Mouse (Mus musculus): ENCODE data around the gene Map10. TPM values are rescaled to one million over a fixed set of nuclear protein-coding genes. Genes with fewer than 3 reads are reported as not detected.

Map10 gene
- polyA plus RNA-seq, 1 experiment from 2014 or later: 4.9 TPM

DNA sequence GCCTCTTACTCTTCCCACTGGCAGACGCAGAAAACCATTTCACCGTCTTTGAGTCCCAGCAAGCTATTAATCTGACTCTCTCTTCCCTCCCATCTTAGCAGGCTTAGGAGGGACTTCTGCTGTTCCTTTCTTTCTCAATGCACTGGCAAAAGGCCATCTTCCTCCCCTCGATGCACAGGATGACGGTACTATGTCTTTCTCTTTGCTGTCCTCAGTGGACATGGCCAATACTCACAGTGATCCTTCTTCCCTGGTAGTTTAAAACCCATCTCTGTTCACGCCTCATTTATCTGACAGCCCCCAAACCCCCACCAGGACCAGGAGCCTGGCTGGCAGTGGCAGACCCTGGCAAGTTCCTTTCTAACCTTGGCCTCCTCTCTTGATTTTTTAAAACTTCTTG lies 22.8 kb downstream of the Map10 start:
- H3K27me3 ChIP-seq (replicated peaks): no peaks in the 10 kb centered on the region
- no peak for ATAC-seq (ENCODE audit: extremely low read depth, insufficient number of reproducible peaks, low FRiP score, low TSS enrichment)
- peaks cover 8% of the 10 kb centered on the region for H3K4me1 ChIP-seq
- no peak overlapping the region for H3K9ac ChIP-seq
- 40% methylated on average over 5 of the region's 5 CpGs for WGBS
- H3K4me2 ChIP-seq: no peak overlapping the region
- no peak overlapping the region for H3K4me3 ChIP-seq
- no peaks in the 10 kb centered on the region for H3K9me3 ChIP-seq
- no peak overlapping the region for H3K27ac ChIP-seq (replicated peaks)
- H3K36me3 ChIP-seq: no peaks in the 10 kb centered on the region

DNA sequence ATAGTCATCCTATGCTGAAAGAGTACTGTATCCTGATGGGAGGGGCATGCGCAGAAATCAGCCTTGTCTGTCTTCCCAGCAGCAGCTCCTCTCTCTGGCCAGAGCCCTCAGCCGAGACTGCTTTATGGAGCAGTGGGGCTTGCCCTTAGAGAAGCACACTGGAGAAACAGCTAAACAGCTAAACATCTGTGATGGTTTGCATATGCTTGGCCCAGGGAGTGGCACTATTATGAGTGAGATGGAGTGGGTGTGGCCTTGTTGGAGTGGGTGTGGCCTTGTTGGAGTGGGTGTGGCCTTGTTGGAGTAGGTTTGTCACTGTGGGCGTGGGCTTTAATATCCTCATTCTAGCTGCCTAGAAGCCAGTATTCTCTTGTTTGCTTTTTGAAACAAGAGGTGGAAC lies 23.6 kb downstream of the Map10 start:
- H3K9me3 ChIP-seq: peaks cover 5% of the 10 kb centered on the region
- no peak overlapping the region for H3K4me2 ChIP-seq
- peaks cover 8% of the 10 kb centered on the region for H3K4me1 ChIP-seq
- 75% methylated on average over 3 of the region's 3 CpGs for WGBS
- ATAC-seq (ENCODE audit: extremely low read depth, insufficient number of reproducible peaks, low FRiP score, low TSS enrichment): no peak
- H3K36me3 ChIP-seq: no peaks in the 10 kb centered on the region
- H3K9ac ChIP-seq: no peak overlapping the region
- H3K4me3 ChIP-seq: no peak overlapping the region
- no peaks in the 10 kb centered on the region for H3K27me3 ChIP-seq (replicated peaks)
- no peak overlapping the region for H3K27ac ChIP-seq (replicated peaks)

DNA sequence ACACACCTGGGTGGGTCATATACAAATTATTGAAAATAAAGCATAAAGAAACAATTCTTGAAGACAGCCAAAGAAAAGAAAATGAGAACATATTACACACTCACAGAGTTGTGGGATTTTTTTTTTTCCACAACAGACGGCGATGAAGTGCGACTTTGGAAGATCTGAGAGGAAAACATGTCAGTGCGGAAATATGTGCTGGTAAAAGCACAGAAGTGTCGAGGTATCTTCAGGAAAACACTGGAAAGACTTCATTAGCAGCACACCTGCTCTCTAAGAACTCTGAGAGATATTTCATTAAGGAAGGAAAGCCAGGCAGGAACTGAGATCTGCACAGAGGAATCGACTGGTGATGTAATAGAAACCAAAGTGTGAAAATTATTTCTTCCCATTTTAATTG lies 26.3 kb downstream of the Map10 start:
- no peak for ATAC-seq (ENCODE audit: extremely low read depth, insufficient number of reproducible peaks, low FRiP score, low TSS enrichment)

DNA sequence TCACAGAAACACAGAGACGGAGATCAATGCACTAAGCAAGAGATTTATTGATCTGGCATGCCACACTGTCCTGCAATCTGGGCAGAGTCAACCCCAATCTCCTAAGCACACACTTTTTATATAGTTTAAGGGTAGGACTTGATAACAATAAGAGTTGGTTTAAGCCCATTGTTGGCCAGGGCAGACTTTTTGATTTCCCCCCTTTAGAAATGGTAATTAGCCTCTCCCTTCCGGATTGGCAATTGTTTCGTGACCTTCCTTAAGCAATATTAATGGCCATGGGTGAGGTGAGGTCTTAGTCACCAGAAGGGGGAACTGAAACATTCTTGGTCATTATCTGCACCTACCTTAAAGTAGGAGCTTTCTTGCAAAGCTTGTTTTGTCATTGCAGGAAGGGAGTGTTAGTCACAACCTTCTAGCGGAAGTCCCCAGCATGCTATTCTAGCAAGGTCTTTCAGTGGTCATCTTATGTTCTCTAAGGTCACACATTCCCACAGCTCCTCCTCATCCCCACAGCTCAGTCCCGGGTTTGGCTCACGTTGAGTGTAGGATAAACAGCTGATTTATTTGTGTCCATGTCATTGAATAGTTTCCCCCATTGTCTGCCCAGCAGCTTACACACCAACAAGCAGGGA lies 29.9 kb downstream of the Map10 start:
- H3K4me2 ChIP-seq: no peak overlapping the region
- no peak overlapping the region for H3K27ac ChIP-seq (replicated peaks)
- no peak overlapping the region for H3K4me3 ChIP-seq
- H3K9ac ChIP-seq: no peak overlapping the region
- H3K9me3 ChIP-seq: peaks cover 13% of the 10 kb centered on the region
- no peaks in the 10 kb centered on the region for H3K27me3 ChIP-seq (replicated peaks)
- 75% methylated on average over 6 of the region's 6 CpGs for WGBS
- no peaks in the 10 kb centered on the region for H3K36me3 ChIP-seq
- ATAC-seq (ENCODE audit: extremely low read depth, insufficient number of reproducible peaks, low FRiP score, low TSS enrichment): no peak
- H3K4me1 ChIP-seq: no peaks in the 10 kb centered on the region

More for the DNA sequence above, 26.3 kb downstream of the Map10 start:
- Histone ChIP-seq H3K4me2 (no peak overlapping the region), H3K27ac (replicated peaks) (no peak overlapping the region), H3K9me3 (peaks cover 13% of the 10 kb centered on the region), H3K27me3 (replicated peaks) (no peaks in the 10 kb centered on the region), H3K4me1 (peaks cover 3% of the 10 kb centered on the region; the same call in 1 of the 2 replicates), H3K36me3 (no peaks in the 10 kb centered on the region), H3K9ac (no peak overlapping the region), H3K4me3 (no peak overlapping the region)
- WGBS: 80% methylated on average over 6 of the region's 6 CpGs

DNA sequence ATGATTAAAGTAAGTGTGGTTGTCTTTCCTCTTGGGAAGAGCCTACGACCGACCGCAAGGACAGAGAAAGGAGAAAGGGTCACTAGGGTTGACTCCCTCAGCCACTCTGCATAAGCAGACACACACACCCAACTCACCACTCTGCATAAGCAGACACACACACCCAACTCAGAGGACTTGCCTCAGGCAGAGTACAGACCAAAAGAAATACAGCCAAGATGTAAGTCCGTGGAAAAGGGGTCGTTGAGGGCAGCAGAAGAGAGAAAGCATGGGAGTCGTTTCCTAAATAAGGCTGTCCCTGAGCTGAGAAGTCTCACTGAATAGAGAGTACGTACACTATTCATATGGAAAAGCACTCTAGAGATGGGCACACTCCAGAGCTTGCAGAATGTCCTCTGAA lies 30.8 kb downstream of the Map10 start:
- Histone ChIP-seq H3K9ac (no peak overlapping the region), H3K4me3 (no peak overlapping the region), H3K27me3 (replicated peaks) (no peaks in the 10 kb centered on the region), H3K9me3 (peaks cover 13% of the 10 kb centered on the region), H3K4me1 (no peaks in the 10 kb centered on the region), H3K4me2 (no peak overlapping the region), H3K36me3 (no peaks in the 10 kb centered on the region), H3K27ac (replicated peaks) (no peak overlapping the region)
- WGBS: 69% methylated on average over 7 of the region's 7 CpGs
- ATAC-seq (ENCODE audit: extremely low read depth, insufficient number of reproducible peaks, low FRiP score, low TSS enrichment): no peak

DNA sequence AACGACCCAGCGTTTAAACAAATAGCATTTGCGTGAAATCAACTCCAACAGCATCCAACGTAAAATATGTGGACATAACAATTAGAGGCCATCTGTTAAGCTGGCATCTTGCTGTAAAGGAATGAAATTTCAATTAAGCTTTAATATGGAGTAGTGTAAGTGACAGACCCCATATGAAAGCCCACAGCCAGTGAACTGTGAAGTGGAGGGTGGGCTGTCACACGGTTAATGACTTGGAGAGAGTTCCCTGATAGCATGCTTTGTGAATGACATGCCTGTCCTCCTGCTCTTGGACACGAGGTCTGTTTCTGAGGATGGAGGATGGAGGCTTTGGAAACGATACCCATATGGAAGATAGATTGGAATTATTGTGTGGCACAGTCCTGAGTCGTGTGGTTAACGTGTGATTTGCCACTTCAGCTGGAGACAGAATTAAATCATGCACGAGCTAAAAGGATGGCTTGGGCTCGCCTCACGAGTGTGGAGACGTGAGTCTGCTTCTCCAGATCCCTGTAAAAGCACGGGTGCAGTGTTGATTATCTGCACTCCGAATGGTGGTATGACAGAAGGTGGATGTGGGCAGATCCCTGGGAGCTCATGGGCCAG lies 33.4 kb downstream of the Map10 start:
- no peak overlapping the region for H3K9ac ChIP-seq
- 72% methylated on average over 15 of the region's 15 CpGs for WGBS

DNA sequence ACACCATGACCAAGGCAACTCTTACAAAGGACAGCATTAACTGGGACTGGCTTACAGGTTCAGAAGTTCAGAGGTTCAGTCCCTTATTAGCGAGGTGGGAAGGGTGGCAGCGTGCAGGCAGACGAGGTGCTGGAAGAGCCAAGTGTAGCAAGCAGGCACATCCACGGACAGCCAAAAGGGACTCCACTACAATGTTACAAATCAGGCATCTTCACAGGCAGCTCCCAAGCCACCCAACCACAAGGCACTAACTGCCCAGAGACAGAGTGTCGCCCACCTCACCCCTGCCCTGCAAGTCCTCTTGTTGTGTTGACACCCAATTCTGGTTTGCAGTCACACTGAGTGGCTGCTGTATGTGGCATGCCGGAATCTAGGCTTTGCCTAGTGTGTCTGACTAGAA lies 34.8 kb downstream of the Map10 start:
- no peaks in the 10 kb centered on the region for H3K27me3 ChIP-seq (replicated peaks)
- no peak overlapping the region for H3K27ac ChIP-seq (replicated peaks)
- no peak overlapping the region for H3K4me3 ChIP-seq
- H3K36me3 ChIP-seq: no peaks in the 10 kb centered on the region
- no peaks in the 10 kb centered on the region for H3K4me1 ChIP-seq
- no peak overlapping the region for H3K9ac ChIP-seq
- no peak overlapping the region for H3K4me2 ChIP-seq
- no peaks in the 10 kb centered on the region for H3K9me3 ChIP-seq
- no peak for ATAC-seq (ENCODE audit: extremely low read depth, insufficient number of reproducible peaks, low FRiP score, low TSS enrichment)
- 79% methylated on average over 6 of the region's 6 CpGs for WGBS

More for the DNA sequence above, 33.4 kb downstream of the Map10 start:
- Histone ChIP-seq H3K36me3 (no peaks in the 10 kb centered on the region), H3K4me1 (no peaks in the 10 kb centered on the region), H3K4me2 (no peak overlapping the region), H3K27me3 (replicated peaks) (no peaks in the 10 kb centered on the region), H3K9me3 (peaks cover 10% of the 10 kb centered on the region), H3K4me3 (no peak overlapping the region), H3K27ac (replicated peaks) (no peak overlapping the region)
- no peak for ATAC-seq (ENCODE audit: extremely low read depth, insufficient number of reproducible peaks, low FRiP score, low TSS enrichment)

DNA sequence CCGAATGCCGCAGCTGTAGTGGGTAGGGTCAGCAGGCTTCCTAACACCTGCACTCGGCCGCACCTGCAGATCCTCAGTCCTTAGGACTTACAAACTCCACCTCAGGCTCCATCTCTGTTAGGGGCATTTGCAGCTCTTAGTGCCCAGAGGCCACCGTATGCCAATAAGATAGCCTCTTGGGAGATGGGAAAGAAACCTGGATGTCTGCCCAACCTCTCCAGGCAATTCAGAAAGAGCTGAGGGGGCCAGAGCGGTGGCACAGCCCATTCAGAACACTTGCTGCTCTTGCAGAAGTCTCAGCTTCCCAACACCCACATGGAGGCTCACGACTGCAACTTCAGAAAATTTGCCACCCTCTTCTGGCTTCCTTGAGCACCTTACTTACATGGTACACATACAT lies 36.2 kb downstream of the Map10 start:
- Histone ChIP-seq H3K9me3 (no peaks in the 10 kb centered on the region), H3K4me2 (no peak overlapping the region), H3K4me3 (no peak overlapping the region), H3K9ac (no peak overlapping the region), H3K4me1 (no peaks in the 10 kb centered on the region), H3K27ac (replicated peaks) (no peak overlapping the region), H3K27me3 (replicated peaks) (no peaks in the 10 kb centered on the region), H3K36me3 (no peaks in the 10 kb centered on the region)
- 79% methylated on average over 7 of the region's 7 CpGs for WGBS
- no peak for ATAC-seq (ENCODE audit: extremely low read depth, insufficient number of reproducible peaks, low FRiP score, low TSS enrichment)

DNA sequence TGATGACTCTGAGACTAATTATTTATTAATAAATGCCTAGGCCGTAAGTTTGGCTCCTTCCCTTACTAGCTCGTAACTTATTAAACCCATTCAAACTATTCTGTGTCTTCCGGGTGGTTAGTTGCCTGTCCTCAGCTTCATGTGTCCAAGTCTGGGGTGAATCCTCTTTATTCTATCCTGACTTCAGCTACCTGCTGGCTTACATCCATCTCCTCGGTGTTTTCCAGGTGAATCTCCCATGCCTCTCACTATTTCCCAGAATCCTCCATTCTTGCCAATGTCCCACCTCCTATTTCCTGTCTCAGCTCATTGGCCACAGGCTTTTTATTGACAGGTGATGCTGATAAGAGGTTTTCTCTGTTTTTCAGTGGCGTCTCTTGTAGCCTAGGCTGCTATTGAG lies 39.6 kb downstream of the Map10 start:
- 83% methylated on average over 5 of the region's 5 CpGs for WGBS

DNA sequence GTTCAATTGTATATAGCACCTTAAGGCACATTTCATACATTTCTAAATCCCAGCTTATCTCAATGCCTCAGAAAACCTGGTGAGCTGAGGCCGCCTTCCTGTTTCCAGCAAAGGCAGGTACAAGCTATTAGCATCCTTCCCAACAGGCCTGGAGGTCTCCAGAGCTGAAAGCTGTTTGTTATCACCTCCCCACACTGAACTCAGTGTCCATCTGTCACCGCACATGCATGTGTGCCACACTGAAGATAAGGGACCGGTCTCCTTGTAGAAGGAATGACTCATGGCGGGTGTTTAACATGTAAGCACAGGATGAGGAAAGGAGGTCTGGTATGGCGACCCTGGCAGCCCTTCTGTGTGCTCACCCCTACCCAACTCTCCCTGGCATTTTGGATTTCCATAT lies 41.9 kb downstream of the Map10 start:
- no peaks in the 10 kb centered on the region for H3K9me3 ChIP-seq
- H3K4me2 ChIP-seq: no peak overlapping the region
- H3K4me1 ChIP-seq: peaks cover 5% of the 10 kb centered on the region
- H3K27me3 ChIP-seq (replicated peaks): no peaks in the 10 kb centered on the region
- no peak overlapping the region for H3K27ac ChIP-seq (replicated peaks)
- WGBS: 49% methylated on average over 5 of the region's 5 CpGs
- ATAC-seq (ENCODE audit: extremely low read depth, insufficient number of reproducible peaks, low FRiP score, low TSS enrichment): no peak
- no peak overlapping the region for H3K9ac ChIP-seq
- H3K4me3 ChIP-seq: no peak overlapping the region
- no peaks in the 10 kb centered on the region for H3K36me3 ChIP-seq

More for the DNA sequence above, 39.6 kb downstream of the Map10 start:
- Histone ChIP-seq H3K9me3 (no peaks in the 10 kb centered on the region), H3K9ac (no peak overlapping the region), H3K27me3 (replicated peaks) (no peaks in the 10 kb centered on the region), H3K36me3 (no peaks in the 10 kb centered on the region), H3K4me2 (no peak overlapping the region), H3K4me3 (no peak overlapping the region), H3K4me1 (no peaks in the 10 kb centered on the region), H3K27ac (replicated peaks) (no peak overlapping the region)
- no peak for ATAC-seq (ENCODE audit: extremely low read depth, insufficient number of reproducible peaks, low FRiP score, low TSS enrichment)

DNA sequence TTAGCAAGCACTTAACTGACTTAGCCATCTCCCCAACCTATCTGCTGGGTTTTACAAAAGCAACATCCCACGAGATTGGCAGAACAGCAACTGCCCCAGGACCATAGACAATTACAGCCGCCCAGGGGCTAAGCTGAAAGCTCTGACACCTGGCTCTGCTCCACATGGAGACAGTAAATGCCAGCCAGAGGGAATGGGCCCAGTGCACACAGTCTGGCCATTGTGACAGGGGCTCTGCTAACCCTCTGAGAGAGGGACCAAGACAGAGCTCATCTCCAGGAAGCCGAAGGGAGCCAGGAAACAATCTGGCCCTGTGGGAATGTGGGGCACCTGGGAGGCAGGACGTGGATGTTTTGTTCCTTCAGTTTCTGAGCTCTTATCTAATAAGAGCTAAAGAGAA lies 46.6 kb downstream of the Map10 start:
- 37% methylated on average over 4 of the region's 4 CpGs for WGBS
- Histone ChIP-seq H3K4me3 (no peak overlapping the region), H3K27ac (replicated peaks) (no peak overlapping the region), H3K4me2 (no peak overlapping the region), H3K36me3 (no peaks in the 10 kb centered on the region), H3K4me1 (peaks cover 22% of the 10 kb centered on the region), H3K9ac (no peak overlapping the region), H3K9me3 (no peaks in the 10 kb centered on the region), H3K27me3 (replicated peaks) (no peaks in the 10 kb centered on the region)
- ATAC-seq (ENCODE audit: extremely low read depth, insufficient number of reproducible peaks, low FRiP score, low TSS enrichment): no peak

DNA sequence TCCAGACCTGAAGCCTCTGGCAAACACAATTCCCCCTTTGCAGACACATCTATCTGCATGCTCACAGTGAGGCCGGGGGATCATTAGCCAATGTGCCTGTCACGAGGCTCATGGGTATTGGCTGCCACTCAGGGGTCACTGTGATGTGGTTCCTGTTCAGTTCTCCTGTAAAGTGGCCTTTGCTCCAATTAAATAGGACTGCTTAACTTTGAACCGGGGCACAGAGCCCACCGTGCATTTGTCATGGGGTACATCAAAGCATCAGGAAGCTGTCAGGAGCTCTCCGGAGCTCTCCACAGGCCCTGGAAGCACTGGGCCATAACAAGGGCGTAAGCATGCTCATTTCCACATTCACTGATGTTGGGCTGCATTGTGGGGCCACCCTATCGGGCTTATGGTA lies 47.0 kb downstream of the Map10 start:
- WGBS: 43% methylated on average over 7 of the region's 7 CpGs
- no peak for ATAC-seq (ENCODE audit: extremely low read depth, insufficient number of reproducible peaks, low FRiP score, low TSS enrichment)
- H3K4me1 ChIP-seq: peaks cover 22% of the 10 kb centered on the region
- no peaks in the 10 kb centered on the region for H3K9me3 ChIP-seq
- no peaks in the 10 kb centered on the region for H3K36me3 ChIP-seq
- no peak overlapping the region for H3K4me2 ChIP-seq
- no peak overlapping the region for H3K27ac ChIP-seq (replicated peaks)
- H3K4me3 ChIP-seq: no peak overlapping the region
- no peak overlapping the region for H3K9ac ChIP-seq
- H3K27me3 ChIP-seq (replicated peaks): no peaks in the 10 kb centered on the region

All from heart, embryonic 13.5 days (tissue).